Mouse (Mus musculus) c-Kit-positive CD71-positive TER-119-positive erythroid progenitor cells, embryonic 14.5 days (primary cell): Measurements from ENCODE around the gene Bloc1s4.

Experiments
- DNase-seq: peaks from one replicate; pipeline ENCODE4 v3.0.0-alpha.2; 2013; ENCODE audit warnings: low spot score

The Bloc1s4 gene

DNA sequence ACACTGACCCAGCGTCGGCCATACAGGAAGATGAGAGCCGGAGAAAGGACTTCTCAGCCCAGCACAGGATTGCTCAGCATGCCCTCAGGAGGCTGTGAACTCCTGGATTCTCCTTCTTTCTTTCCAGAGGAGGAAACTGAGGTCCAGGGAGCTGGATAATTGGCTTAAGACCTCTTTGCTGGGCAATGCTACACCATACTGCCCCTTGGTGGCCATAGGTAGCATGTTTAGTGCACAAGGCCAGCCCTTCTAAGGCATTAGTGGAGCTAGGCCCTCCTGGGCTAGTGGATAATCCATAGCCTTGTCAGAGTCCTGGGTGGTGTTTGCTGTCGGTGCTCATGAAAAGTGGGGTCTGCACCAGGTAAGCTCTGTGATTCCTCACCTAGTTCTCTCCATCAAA lies 8.6 kb downstream of the Bloc1s4 start:
- DNase-seq, result no peak

GRCm38 (mm10) chr5:36738799-36739615 lies 9.4 kb downstream of the Bloc1s4 start:
- DNase-seq, result no peak

DNA sequence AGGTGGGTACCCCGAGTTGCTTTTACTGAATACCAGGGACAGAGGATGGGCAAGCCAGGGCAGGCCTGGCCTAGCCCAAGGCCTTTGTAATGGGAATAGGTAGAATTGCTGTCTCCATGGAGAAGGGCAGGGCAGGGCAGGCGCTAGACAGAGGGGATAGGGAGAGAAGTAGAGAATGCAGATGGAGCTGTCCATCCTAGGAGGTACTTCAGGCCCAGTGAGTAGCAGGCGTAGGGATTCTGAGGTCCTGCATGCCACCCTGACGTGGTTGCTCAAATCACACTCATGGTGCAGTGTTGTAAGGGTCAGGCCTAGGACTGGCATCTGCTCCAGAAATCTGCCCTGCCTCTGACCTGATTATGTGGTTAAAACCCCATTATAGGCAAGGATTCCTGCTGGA lies 10.7 kb downstream of the Bloc1s4 start:
- DNase-seq, result no peak

DNA sequence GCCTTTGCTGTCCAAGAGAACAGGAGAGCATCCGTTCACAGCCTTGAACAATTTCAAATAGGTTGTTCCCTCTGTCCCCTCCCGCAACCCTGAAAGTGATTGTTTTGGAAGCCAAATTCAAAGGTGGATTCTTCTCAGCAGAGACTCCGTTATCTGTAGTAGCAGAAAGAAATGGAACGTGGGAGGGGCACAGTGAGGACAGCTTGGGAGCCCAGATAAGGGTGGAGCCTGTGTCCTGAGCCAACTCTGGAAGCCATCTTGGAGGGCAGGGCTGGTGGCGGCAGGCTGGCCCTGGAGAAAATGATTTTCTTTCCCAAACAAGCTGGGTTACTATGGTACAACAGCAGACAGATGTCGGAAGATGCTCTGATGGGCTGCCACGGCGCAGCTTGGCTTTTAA lies 12.4 kb downstream of the Bloc1s4 start:
- peak; percentile 97 for DNase-seq

- no peak for DNase-seq
Observed at GRCm38 (mm10) chr5:36735106-36735505, 13.3 kb downstream of the Bloc1s4 start.

GRCm38 (mm10) chr5:36733405-36733804 lies 15.0 kb downstream of the Bloc1s4 start:
- DNase-seq, result peak; percentile 67

GRCm38 (mm10) chr5:36731901-36732652 lies 16.4 kb downstream of the Bloc1s4 start:
- DNase-seq, result no peak

DNA sequence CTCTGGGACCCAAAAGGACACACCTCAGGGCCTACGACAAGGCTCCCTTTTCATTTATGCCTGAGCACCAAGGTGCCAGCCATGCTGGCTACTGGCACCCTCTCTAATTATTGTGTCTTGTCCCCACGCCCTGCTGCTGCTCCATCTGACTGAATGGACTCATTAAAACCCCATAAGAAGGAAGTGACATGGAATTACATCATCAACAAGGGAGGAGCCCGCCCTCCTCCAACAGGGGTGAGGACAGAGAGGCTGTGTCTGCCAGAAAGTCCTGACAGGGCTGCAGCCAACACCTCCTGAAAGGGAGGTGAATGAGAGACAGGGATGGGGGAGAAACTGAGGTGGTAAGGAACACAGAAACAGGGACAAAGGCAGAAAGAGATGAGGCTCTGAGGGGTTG lies 17.8 kb downstream of the Bloc1s4 start:
- no peak for DNase-seq

- DNase-seq, result no peak
Observed at GRCm38 (mm10) chr5:36729923-36730322, 18.5 kb downstream of the Bloc1s4 start.

- no peak for DNase-seq
Observed at GRCm38 (mm10) chr5:36729086-36729473, 19.4 kb downstream of the Bloc1s4 start.

DNA sequence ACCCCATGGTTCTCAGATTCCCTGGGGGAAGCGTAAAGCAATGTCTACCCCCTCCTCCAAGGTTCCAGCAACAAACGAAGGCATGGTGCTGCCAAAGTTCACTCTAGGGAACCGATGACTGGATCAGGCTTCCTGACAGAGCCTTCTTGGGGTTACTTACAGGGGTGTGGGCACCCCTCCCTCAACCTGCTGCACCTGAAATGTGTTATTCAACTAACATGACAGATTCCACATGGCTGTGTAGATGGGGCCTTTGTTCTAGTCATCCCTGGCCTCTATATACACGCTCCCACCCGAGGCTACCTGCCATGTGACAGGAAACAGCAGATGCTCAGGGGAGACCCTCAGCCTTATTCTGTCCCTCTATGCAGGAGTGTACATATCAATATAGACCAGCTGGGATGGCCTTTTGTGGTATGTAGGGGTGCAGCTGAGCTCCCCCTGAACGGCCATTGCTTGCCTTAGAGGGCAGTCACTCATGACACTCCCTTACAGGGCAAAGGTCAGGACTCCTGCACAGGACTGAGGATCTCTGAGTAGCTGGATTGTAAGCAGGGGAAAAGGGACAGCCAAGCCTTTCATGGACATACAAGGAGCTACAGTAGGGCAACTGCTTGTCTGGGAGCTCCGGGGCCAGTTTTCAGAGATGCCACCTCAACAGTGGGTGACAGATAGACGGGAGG lies 19.9 kb downstream of the Bloc1s4 start:
- no peak for DNase-seq

DNA sequence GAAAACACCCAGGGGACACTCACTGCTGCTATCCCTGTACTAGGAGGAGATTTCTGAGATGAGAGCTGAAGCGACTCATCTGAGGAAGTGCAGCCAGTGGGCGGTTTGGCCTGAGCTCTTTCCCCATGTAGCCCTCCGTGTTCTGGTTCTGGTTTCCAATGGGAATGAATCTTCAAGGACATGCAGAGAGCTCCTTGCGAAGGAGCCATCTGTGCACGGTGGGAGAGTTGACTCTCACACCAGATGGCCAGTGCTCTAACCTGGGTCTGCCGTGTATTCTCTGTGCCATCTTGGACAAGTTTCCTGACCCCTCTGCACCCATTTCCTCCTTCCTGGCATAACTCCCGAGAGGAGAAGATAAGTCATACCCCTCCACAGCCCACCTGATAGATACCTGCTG lies 20.7 kb downstream of the Bloc1s4 start:
- DNase-seq, result no peak

GRCm38 (mm10) chr5:36727136-36727535 lies 21.3 kb downstream of the Bloc1s4 start:
- no peak for DNase-seq

GRCm38 (mm10) chr5:36726387-36726801 lies 22.1 kb downstream of the Bloc1s4 start:
- DNase-seq, result no peak

DNA sequence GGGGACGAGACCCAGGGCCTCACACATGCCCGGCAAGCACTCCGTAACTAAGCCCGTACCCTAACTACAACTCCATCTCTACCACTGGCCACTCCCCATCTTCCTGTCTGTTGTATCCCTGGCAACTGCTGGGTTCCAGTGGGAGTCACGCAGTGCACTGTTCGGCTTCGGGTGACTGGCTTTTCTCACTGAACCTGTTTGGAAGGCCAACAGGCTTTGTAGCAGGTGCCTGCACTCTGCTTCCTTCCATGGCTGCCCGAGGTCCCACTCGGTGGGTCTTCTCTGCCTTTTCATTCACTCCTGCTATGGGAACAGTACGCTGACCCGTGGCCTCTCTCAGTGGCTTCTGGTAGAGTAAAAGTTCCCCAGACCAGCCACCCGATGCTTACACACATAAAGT lies 22.6 kb downstream of the Bloc1s4 start:
- no peak for DNase-seq

GRCm38 (mm10) chr5:36724274-36724673 lies 24.2 kb downstream of the Bloc1s4 start:
- DNase-seq, result no peak

DNA sequence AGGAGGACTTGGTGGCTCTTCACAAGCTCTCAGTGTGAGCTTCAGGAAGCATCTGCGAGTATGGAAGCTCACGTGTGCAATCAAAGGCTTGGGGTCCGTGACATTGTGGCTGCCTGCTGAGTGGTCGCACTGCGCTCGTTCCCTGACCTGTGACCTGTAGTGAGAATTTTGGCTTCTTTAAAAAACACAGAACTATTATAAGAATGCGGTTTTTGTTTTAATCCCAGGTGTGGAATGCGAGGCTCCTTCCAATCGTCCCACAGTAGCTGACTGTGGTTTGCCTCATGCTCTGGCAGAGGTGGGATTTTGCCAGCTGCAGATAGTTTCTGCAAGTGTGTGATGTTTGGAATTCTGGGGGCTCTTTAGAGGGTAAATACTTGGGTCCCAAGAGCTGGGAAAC lies 25.1 kb downstream of the Bloc1s4 start:
- DNase-seq, result no peak

GRCm38 (mm10) chr5:36722415-36722856 lies 26.0 kb downstream of the Bloc1s4 start:
- DNase-seq, result peak; percentile 63

DNA sequence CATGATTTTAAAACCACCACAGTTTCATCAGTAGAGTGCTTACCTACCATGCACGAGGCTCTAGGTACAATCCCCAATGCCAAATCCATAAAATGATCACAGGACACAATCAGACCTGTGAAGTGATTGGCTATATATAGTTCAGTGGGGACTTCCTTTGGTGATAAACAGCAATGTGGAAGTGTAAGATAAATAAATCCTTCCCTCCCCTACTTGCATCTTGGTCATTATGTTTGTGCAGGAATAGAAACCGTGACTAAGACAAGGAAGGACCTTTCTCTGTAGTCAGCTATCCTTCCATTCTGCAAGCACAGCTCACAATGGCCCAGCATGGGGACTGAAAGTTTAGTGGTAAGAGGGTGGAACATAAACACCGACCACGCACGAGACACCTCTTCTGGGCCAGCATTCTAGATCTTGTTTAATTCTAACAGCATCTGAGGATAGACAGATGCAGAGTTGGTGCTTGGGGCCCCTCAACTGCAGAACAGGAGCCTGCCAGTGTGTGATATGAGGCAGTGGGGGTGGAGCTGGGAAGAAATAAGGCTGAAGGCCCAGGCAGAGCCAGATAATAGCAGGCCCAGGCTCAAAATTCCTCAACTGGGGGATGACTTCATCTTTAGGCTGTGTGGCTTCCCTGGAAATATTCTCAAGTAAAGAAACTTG lies 27.6 kb downstream of the Bloc1s4 start:
- peak; percentile 90 for DNase-seq

DNA sequence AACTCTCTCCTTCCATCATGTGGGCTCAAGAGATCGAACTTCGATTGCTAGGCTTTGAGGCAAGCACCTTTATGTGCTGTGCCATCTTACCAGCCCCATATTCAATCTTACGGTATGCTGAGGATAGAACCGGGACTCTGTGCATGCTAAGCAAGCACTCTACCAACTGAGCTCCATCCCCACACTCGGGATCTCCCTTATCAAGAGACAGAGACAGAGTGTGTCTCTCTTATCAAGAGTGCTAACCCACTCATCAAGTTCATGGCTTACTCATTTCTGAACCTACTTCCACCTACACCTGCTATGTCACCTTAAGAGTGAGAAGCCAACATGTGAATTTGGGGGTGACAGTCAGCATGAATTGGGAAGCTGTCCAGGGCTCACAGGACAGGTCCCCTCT lies 28.2 kb downstream of the Bloc1s4 start:
- DNase-seq, result no peak

DNA sequence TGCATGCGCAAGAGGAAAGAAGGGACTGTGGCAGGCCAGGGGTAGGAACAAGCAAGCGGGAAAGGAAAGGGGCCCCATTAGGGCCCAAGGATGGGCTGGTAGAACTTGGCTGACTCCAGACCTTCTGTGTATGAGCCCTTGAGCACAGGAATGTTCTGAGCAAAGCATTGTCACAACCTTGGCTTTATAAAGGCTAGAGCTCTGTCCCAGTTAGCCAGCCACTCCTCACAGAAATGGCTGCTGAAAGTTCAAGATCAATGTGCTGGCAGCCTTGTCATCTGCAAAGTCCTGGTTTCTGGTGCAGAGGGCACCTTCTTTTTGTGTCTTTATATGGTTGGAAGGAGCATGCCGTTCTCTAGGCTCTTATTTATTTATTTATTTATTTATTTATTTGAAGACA lies 28.8 kb downstream of the Bloc1s4 start:
- no peak for DNase-seq

GRCm38 (mm10) chr5:36719135-36719534 lies 29.3 kb downstream of the Bloc1s4 start:
- DNase-seq, result no peak
